Mouse (Mus musculus): ENCODE results near the gene Elane.

DNA sequence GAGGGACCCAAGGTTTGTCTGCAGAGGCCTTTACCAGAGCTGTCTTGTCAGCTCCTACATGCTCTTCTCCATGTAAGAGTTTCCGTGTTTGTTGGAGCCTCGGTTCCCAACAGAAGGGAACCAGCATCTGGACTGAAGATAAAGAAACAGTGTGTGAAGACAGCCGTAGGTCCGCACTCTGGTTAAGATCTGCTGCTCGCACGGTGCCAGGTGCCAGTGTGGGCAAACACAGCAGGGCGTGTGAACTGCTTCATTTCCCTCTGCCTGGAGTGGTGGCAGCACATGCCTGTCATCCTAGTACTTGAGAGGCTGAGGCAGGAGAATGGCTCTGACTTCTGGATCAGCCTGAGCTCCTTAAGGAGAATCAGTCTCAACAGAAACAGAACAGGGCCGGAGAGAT is 14.2 kb upstream of the Elane start:
- no peak for TF ChIP-seq POLR2A (IDR thresholded peaks at IDR 0.05; ENCODE audit: control insufficient read depth in 1 of 2, insufficient read depth in 1 of 2, low read depth in 1 of 2, low read length in 2 of 2, poor library complexity in 1 of 2)
- TF ChIP-seq TAL1 (IDR thresholded peaks at IDR 0.05; ENCODE audit: low read length), result no peak
- no peak for TF ChIP-seq CTCF (IDR thresholded peaks at IDR 0.05 in 2 of 3, conservative IDR thresholded peaks at IDR 0.05 in 1 of 3; ENCODE audit: control insufficient read depth in 1 of 3, insufficient read depth in 1 of 3, low read depth in 2 of 3, low read length in 3 of 3, poor library complexity in 1 of 3, severe bottlenecking in 1 of 3)
- no peak for TF ChIP-seq GATA1 (IDR thresholded peaks at IDR 0.05; ENCODE audit: low read depth, low read length)
- TF ChIP-seq ELF1 (IDR thresholded peaks at IDR 0.05; ENCODE audit: low read depth, low read length), result no peak
- no peak for TF ChIP-seq BHLHE40 (IDR thresholded peaks at IDR 0.05; ENCODE audit: borderline replicate concordance, low read depth, low read length)
- TF ChIP-seq HCFC1 (IDR thresholded peaks at IDR 0.05; ENCODE audit: low read depth, low read length), result no peak
- TF ChIP-seq KAT2A (conservative IDR thresholded peaks at IDR 0.05; ENCODE audit: low read depth, low read length), result no peak
- TF ChIP-seq MAFK (IDR thresholded peaks at IDR 0.05; ENCODE audit: borderline replicate concordance, low read depth, low read length), result no peak
- no peak for TF ChIP-seq UBTF (IDR thresholded peaks at IDR 0.05; ENCODE audit: borderline replicate concordance, insufficient read depth, low read depth, low read length)
